9 mouse cellular contexts compared by ENCODE assay signal in genomic region chr3:87920270-87920943, GRCm38 (mm10). TPM values are rescaled to one million over a fixed set of nuclear protein-coding genes. Genes with fewer than 3 reads are reported as not detected.
A peak's percentile ranks its signal among the peaks of the same experiment; 100 is the strongest.
DNase-seq lines count a peak whose midpoint lies in the region; ATAC-seq and TF ChIP-seq lines count a peak whose summit lies in the region.
"Had no signal": no experiment of that assay in that cellular context is flagged by ENCODE, and none has a peak within 500 bp of the region (broad histone marks: within the 10 kb centered on the region; RNA-seq: fewer than 3 reads in every experiment).

No protein-coding gene starts in this region.

- H3K36me3 ChIP-seq in kidney, embryonic 14.5 days (ENCODE audit: control insufficient read depth, insufficient read depth, low read length) = peaks cover 59% of the 10 kb centered on the region
- H3K36me3 ChIP-seq in embryonic facial prominence, embryonic 10.5 days (replicated peaks) = peaks cover 63% of the 10 kb centered on the region
- H3K36me3 ChIP-seq in hindbrain, postnatal 0 days (ENCODE audit: insufficient read depth, low read length) = peaks cover 48% of the 10 kb centered on the region
- peaks cover 38% of the 10 kb centered on the region; the same call in 1 of the 2 replicates for H3K36me3 ChIP-seq in midbrain, embryonic 15.5 days (replicated peaks)

- ATAC-seq in kidney, embryonic 14.5 days (ENCODE audit: low FRiP score, low TSS enrichment) = no peak
- ATAC-seq in hindbrain, postnatal 0 days = no peak
- no peak for ATAC-seq in midbrain, embryonic 15.5 days (replicated peaks)

- H3K4me3 ChIP-seq in kidney, embryonic 14.5 days (ENCODE audit: low read length) = peak overlapping the region; percentile 63
- peak overlapping the region; percentile 66 for H3K4me3 ChIP-seq in embryonic facial prominence, embryonic 10.5 days
- H3K4me3 ChIP-seq in hindbrain, postnatal 0 days (ENCODE audit: low read length) = peak overlapping the region; percentile 68
- peak overlapping the region; percentile 65 for H3K4me3 ChIP-seq in midbrain, embryonic 15.5 days

- WGBS in kidney, embryonic 14.5 days = 70% methylated on average over 9 of the region's 9 CpGs
- 67% methylated on average over 9 of the region's 9 CpGs for WGBS in embryonic facial prominence, embryonic 10.5 days
- 67% methylated on average over 9 of the region's 9 CpGs for WGBS in hindbrain, postnatal 0 days
- WGBS in midbrain, embryonic 15.5 days = 69% methylated on average over 9 of the region's 9 CpGs

- no peak; the same call in 1 of the 2 replicates for TF ChIP-seq CTCF in hindbrain, postnatal 0 days (IDR thresholded peaks at IDR 0.05; ENCODE audit: low read depth)

- no peaks in the 10 kb centered on the region for H3K4me1 ChIP-seq in kidney, embryonic 14.5 days (ENCODE audit: control insufficient read depth, insufficient read depth, low read length)
- peaks cover 10% of the 10 kb centered on the region for H3K4me1 ChIP-seq in embryonic facial prominence, embryonic 10.5 days
- H3K4me1 ChIP-seq in hindbrain, postnatal 0 days (ENCODE audit: insufficient read depth, low read length) = no peaks in the 10 kb centered on the region
- peaks cover 19% of the 10 kb centered on the region for H3K4me1 ChIP-seq in midbrain, embryonic 15.5 days

- no peaks in the 10 kb centered on the region for H3K9me3 ChIP-seq in kidney, embryonic 14.5 days (ENCODE audit: control insufficient read depth, low read length)
- H3K9me3 ChIP-seq in embryonic facial prominence, embryonic 10.5 days = no peaks in the 10 kb centered on the region
- H3K9me3 ChIP-seq in hindbrain, postnatal 0 days (ENCODE audit: low read length) = no peaks in the 10 kb centered on the region
- no peaks in the 10 kb centered on the region for H3K9me3 ChIP-seq in midbrain, embryonic 15.5 days

- DNase-seq in kidney, postnatal 4 days = no peak
- DNase-seq in embryonic facial prominence, embryonic 10.5 days (ENCODE audit: low spot score) = no peak
- DNase-seq in hindbrain, postnatal 0 days (ENCODE audit: low spot score) = no peak
- DNase-seq in right cerebral cortex, postnatal 25 days = no peak
- DNase-seq in cerebellum, adult 18-20 months = no peak
- DNase-seq in adrenal gland, adult (ENCODE audit: inconsistent age in 2 of 2, low spot score in 1 of 2) = no peak

- no peak overlapping the region for H3K27ac ChIP-seq in kidney, embryonic 14.5 days (ENCODE audit: low read depth, low read length)
- H3K27ac ChIP-seq in embryonic facial prominence, embryonic 10.5 days (replicated peaks) = 0 out of 2 replicates have a peak overlapping the region, but pooled peaks have one; percentile 84
- H3K27ac ChIP-seq in hindbrain, postnatal 0 days = no peak overlapping the region
- H3K27ac ChIP-seq in midbrain, embryonic 15.5 days = no peak overlapping the region

- no peaks in the 10 kb centered on the region for H3K27me3 ChIP-seq in kidney, embryonic 14.5 days (ENCODE audit: control insufficient read depth, insufficient read depth, low read length)
- no peaks in the 10 kb centered on the region for H3K27me3 ChIP-seq in embryonic facial prominence, embryonic 10.5 days (replicated peaks; ENCODE audit: low read depth, poor library complexity, severe bottlenecking)
- no peaks in the 10 kb centered on the region for H3K27me3 ChIP-seq in hindbrain, postnatal 0 days (ENCODE audit: insufficient read depth, low read length)
- H3K27me3 ChIP-seq in midbrain, embryonic 15.5 days (replicated peaks) = no peaks in the 10 kb centered on the region

- peak overlapping the region; percentile 79; the same call in 1 of the 2 replicates for H3K9ac ChIP-seq in kidney, embryonic 14.5 days (ENCODE audit: low read depth, low read length)
- H3K9ac ChIP-seq in hindbrain, postnatal 0 days (replicated peaks; ENCODE audit: low read length) = peak overlapping the region; percentile 59; the same call in 1 of the 2 replicates
- H3K9ac ChIP-seq in midbrain, embryonic 15.5 days = peak overlapping the region; percentile 47; the same call in 1 of the 2 replicates

- H3K4me2 ChIP-seq in kidney, embryonic 14.5 days (replicated peaks; ENCODE audit: low read depth, low read length) = peak overlapping the region; percentile 76
- H3K4me2 ChIP-seq in hindbrain, postnatal 0 days (ENCODE audit: low read depth, low read length) = peak overlapping the region; percentile 87
- H3K4me2 ChIP-seq in midbrain, embryonic 15.5 days = peak overlapping the region; percentile 74

RNA-seq across cellular contexts. Expression of gene Mrpl24, which starts 1.1 kb away (rescaled TPM):
- 76.7 and 81.0 TPM in 2 replicates for polyA plus RNA-seq in kidney, embryonic 14.5 days (2014; fragmentation: Nextera tagmentation; extraction: Ambion mirVana)
- polyA plus RNA-seq in embryonic facial prominence, embryonic 10.5 days (2016; fragmentation: Nextera tagmentation; extraction: Ambion mirVana) = 78.4 and 79.3 TPM in 2 replicates
- 32.1 and 43.2 TPM in 2 replicates for total RNA-seq in hindbrain, postnatal 0 days (2014; rRNA removed)
- 44.6 and 50.3 TPM in 2 replicates for polyA plus RNA-seq in hindbrain, postnatal 0 days (2015; fragmentation: Nextera tagmentation; extraction: Ambion mirVana)
- polyA plus RNA-seq in midbrain, embryonic 15.5 days (2015; fragmentation: Nextera tagmentation; extraction: Ambion mirVana) = 51.5 and 55.4 TPM in 2 replicates

RNA-seq across cellular contexts. Expression of gene Isg20l2, which starts 9.7 kb away (rescaled TPM):
- 34.6 and 45.5 TPM in 2 replicates for polyA plus RNA-seq in kidney, embryonic 14.5 days (2014; fragmentation: Nextera tagmentation; extraction: Ambion mirVana)
- 78.0 and 81.3 TPM in 2 replicates for polyA plus RNA-seq in embryonic facial prominence, embryonic 10.5 days (2016; fragmentation: Nextera tagmentation; extraction: Ambion mirVana)
- total RNA-seq in hindbrain, postnatal 0 days (2014; rRNA removed) = 23.8 and 26.2 TPM in 2 replicates
- 19.1 and 20.1 TPM in 2 replicates for polyA plus RNA-seq in hindbrain, postnatal 0 days (2015; fragmentation: Nextera tagmentation; extraction: Ambion mirVana)
- polyA plus RNA-seq in midbrain, embryonic 15.5 days (2015; fragmentation: Nextera tagmentation; extraction: Ambion mirVana) = 30.5 and 34.9 TPM in 2 replicates

RNA-seq across cellular contexts. Expression of gene Rrnad1, which starts 10.1 kb away (rescaled TPM):
- polyA plus RNA-seq in kidney, embryonic 14.5 days (2014; fragmentation: Nextera tagmentation; extraction: Ambion mirVana) = 19.3 and 21.6 TPM in 2 replicates
- 20.6 and 21.5 TPM in 2 replicates for polyA plus RNA-seq in embryonic facial prominence, embryonic 10.5 days (2016; fragmentation: Nextera tagmentation; extraction: Ambion mirVana)
- 19.4 and 36.4 TPM in 2 replicates for total RNA-seq in hindbrain, postnatal 0 days (2014; rRNA removed)
- polyA plus RNA-seq in hindbrain, postnatal 0 days (2015; fragmentation: Nextera tagmentation; extraction: Ambion mirVana) = 18.1 and 19.3 TPM in 2 replicates
- 23.0 and 23.2 TPM in 2 replicates for polyA plus RNA-seq in midbrain, embryonic 15.5 days (2015; fragmentation: Nextera tagmentation; extraction: Ambion mirVana)

RNA-seq across cellular contexts. Expression of gene Hdgf, which starts 14.3 kb away (rescaled TPM):
- 231 and 254 TPM in 2 replicates for polyA plus RNA-seq in kidney, embryonic 14.5 days (2014; fragmentation: Nextera tagmentation; extraction: Ambion mirVana)
- 269 and 278 TPM in 2 replicates for polyA plus RNA-seq in embryonic facial prominence, embryonic 10.5 days (2016; fragmentation: Nextera tagmentation; extraction: Ambion mirVana)
- total RNA-seq in hindbrain, postnatal 0 days (2014; rRNA removed) = 82.1 and 82.7 TPM in 2 replicates
- polyA plus RNA-seq in hindbrain, postnatal 0 days (2015; fragmentation: Nextera tagmentation; extraction: Ambion mirVana) = 145 and 148 TPM in 2 replicates
- 173 and 190 TPM in 2 replicates for polyA plus RNA-seq in midbrain, embryonic 15.5 days (2015; fragmentation: Nextera tagmentation; extraction: Ambion mirVana)

RNA-seq across cellular contexts. Expression of gene Crabp2, which starts 28.1 kb away (rescaled TPM):
- polyA plus RNA-seq in kidney, embryonic 14.5 days (2014; fragmentation: Nextera tagmentation; extraction: Ambion mirVana) = 113 and 169 TPM in 2 replicates
- polyA plus RNA-seq in embryonic facial prominence, embryonic 10.5 days (2016; fragmentation: Nextera tagmentation; extraction: Ambion mirVana) = 686 and 800 TPM in 2 replicates
- 9.8 and 28.6 TPM in 2 replicates for total RNA-seq in hindbrain, postnatal 0 days (2014; rRNA removed)
- polyA plus RNA-seq in hindbrain, postnatal 0 days (2015; fragmentation: Nextera tagmentation; extraction: Ambion mirVana) = 44.5 and 46.3 TPM in 2 replicates
- polyA plus RNA-seq in midbrain, embryonic 15.5 days (2015; fragmentation: Nextera tagmentation; extraction: Ambion mirVana) = 44.8 and 52.1 TPM in 2 replicates
- total RNA-seq: gastrocnemius, adult 8-10 months had no signal
